Mouse (Mus musculus) forebrain, embryonic 13.5 days (tissue): ENCODE results near the gene Ecm2. TPM values are rescaled to one million over a fixed set of nuclear protein-coding genes. Genes with fewer than 3 reads are reported as not detected.

Source experiments
- ATAC-seq: fragments of 200-750 bp; cut with Nextera tagmentation; 2 replicates; pipeline ENCODE4 v1.8.0; 2017
- H3K27ac ChIP-seq: fragments of 300-500 bp; sonication (generic); 2 replicates; pipeline ENCODE4 v1.5.1; 2015; ENCODE audit warnings: inconsistent platforms, mild to moderate bottlenecking, moderate library complexity
- H3K27me3 ChIP-seq: fragments of 300-500 bp; sonication (generic); 2 replicates; pipeline ENCODE4 v1.6.1; 2015; ENCODE audit warnings: mild to moderate bottlenecking, inconsistent platforms
- H3K36me3 ChIP-seq: fragments of 300-500 bp; sonication (generic); 2 replicates; pipeline ENCODE4 v1.6.1; 2015; ENCODE audit warnings: mild to moderate bottlenecking, inconsistent platforms; ENCODE audit not compliant: poor library complexity, severe bottlenecking
- H3K4me1 ChIP-seq: fragments of 300-500 bp; sonication (generic); 2 replicates; pipeline ENCODE4 v1.6.1; 2015; ENCODE audit warnings: inconsistent platforms
- H3K4me2 ChIP-seq: fragments of 300-500 bp; sonication (generic); 2 replicates; pipeline ENCODE4 v1.6.1; 2015; ENCODE audit warnings: inconsistent platforms, mild to moderate bottlenecking, moderate library complexity
- H3K4me3 ChIP-seq: fragments of 300-500 bp; sonication (generic); 2 replicates; pipeline ENCODE4 v1.5.1; 2015; ENCODE audit warnings: mild to moderate bottlenecking, inconsistent platforms
- H3K9ac ChIP-seq: fragments of 300-500 bp; sonication (generic); 2 replicates; pipeline ENCODE4 v1.6.1; 2015; ENCODE audit warnings: mild to moderate bottlenecking, inconsistent platforms
- H3K9me3 ChIP-seq: fragments of 300-500 bp; sonication (generic); replicated peaks from 2 replicates; pipeline ENCODE4 v1.6.1; 2016; ENCODE audit warnings: inconsistent platforms
- WGBS: fragments of 180-500 bp; shearing (Covaris S2); methylation state at CpG from one replicate; pipeline ENCODE4 v1.1.7; 2015; 5-methylcytosine and 5-hydroxymethylcytosine counted together
- polyA plus RNA-seq: library from polyadenylated mRNA; unstranded; fragments of >200 nt; fragmentation: Nextera tagmentation; extraction: Ambion mirVana; gene quantifications from 2 replicates; pipeline ENCODE4 v1.2.1, GENCODE M21; 2015

Gene Ecm2
- polyA plus RNA-seq, 1 experiment from 2014 or later: 0.96 TPM

GRCm38 (mm10) chr13:49560886-49561285 is 56.3 kb downstream of the Ecm2 start:
- Histone ChIP-seq H3K4me1 (no peaks in the 10 kb centered on the region), H3K27me3 (no peaks in the 10 kb centered on the region), H3K9me3 (no peaks in the 10 kb centered on the region), H3K9ac (no peak overlapping the region), H3K36me3 (no peaks in the 10 kb centered on the region), H3K4me3 (no peak overlapping the region), H3K4me2 (no peak overlapping the region), H3K27ac (no peak overlapping the region)
- ATAC-seq: no peak
- 64% methylated on average over 2 of the region's 2 CpGs for WGBS

GRCm38 (mm10) chr13:49564347-49564746 is 59.7 kb downstream of the Ecm2 start:
- no peak for ATAC-seq
- Histone ChIP-seq H3K4me2 (no peak overlapping the region), H3K9ac (no peak overlapping the region), H3K27ac (no peak overlapping the region), H3K4me1 (no peaks in the 10 kb centered on the region), H3K36me3 (no peaks in the 10 kb centered on the region), H3K27me3 (no peaks in the 10 kb centered on the region), H3K4me3 (no peak overlapping the region), H3K9me3 (no peaks in the 10 kb centered on the region)
- 80% methylated on average over 1 of the region's 1 CpGs for WGBS

GRCm38 (mm10) chr13:49570371-49570770 is 65.8 kb downstream of the Ecm2 start:
- Histone ChIP-seq H3K4me1 (no peaks in the 10 kb centered on the region), H3K9ac (no peak overlapping the region), H3K27ac (no peak overlapping the region), H3K27me3 (no peaks in the 10 kb centered on the region), H3K4me2 (no peak overlapping the region), H3K9me3 (no peaks in the 10 kb centered on the region), H3K36me3 (no peaks in the 10 kb centered on the region), H3K4me3 (no peak overlapping the region)
- no peak for ATAC-seq
- WGBS: 72% methylated on average over 3 of the region's 3 CpGs

GRCm38 (mm10) chr13:49571418-49571817 is 66.8 kb downstream of the Ecm2 start:
- Histone ChIP-seq H3K9me3 (no peaks in the 10 kb centered on the region), H3K36me3 (no peaks in the 10 kb centered on the region), H3K27me3 (no peaks in the 10 kb centered on the region), H3K4me3 (no peak overlapping the region), H3K27ac (no peak overlapping the region), H3K9ac (no peak overlapping the region), H3K4me2 (no peak overlapping the region), H3K4me1 (no peaks in the 10 kb centered on the region)
- WGBS: 90% methylated on average over 2 of the region's 2 CpGs
- no peak for ATAC-seq

GRCm38 (mm10) chr13:49581541-49582530 is 77.2 kb downstream of the Ecm2 start, which contains the start of gene Omd:
Omd (plus strand) TSS chr13:49582462.
- no peak within 1 kb of the TSS for H3K27ac ChIP-seq
- H3K36me3 ChIP-seq: no peaks in the 10 kb centered on the region
- H3K4me1 ChIP-seq: no peaks in the 10 kb centered on the region
- H3K9ac ChIP-seq: no peak within 1 kb of the TSS
- no peaks in the 10 kb centered on the region for H3K9me3 ChIP-seq
- no peak for ATAC-seq
- WGBS: 83% methylated on average over 8 of the region's 8 CpGs
- no peaks in the 10 kb centered on the region for H3K27me3 ChIP-seq
- H3K4me2 ChIP-seq: no peak within 1 kb of the TSS
- no peak within 1 kb of the TSS for H3K4me3 ChIP-seq

Other genes with a start within 250 kb of the Ecm2 start
- gene Fgd3, start 184.5 kb upstream of the Ecm2 start, polyA plus RNA-seq: 3.0 and 3.3 TPM in 2 replicates
- 24.8 and 26.7 TPM in 2 replicates for gene Bicd2, start 163.2 kb upstream of the Ecm2 start, polyA plus RNA-seq
- 14.1 and 16.1 TPM in 2 replicates for gene Ippk, start 83.6 kb upstream of the Ecm2 start, polyA plus RNA-seq
- gene Tes3-ps, start 11.5 kb upstream of the Ecm2 start, polyA plus RNA-seq: 1.2 and 1.3 TPM in 2 replicates
- 0.18 and 1.00 TPM in 2 replicates for gene Aspn, start 39.6 kb downstream of the Ecm2 start, polyA plus RNA-seq
- gene Omd, start 77.7 kb downstream of the Ecm2 start, polyA plus RNA-seq: 0.68 and 0.76 TPM in 2 replicates
- gene Ogn, start 103.2 kb downstream of the Ecm2 start, polyA plus RNA-seq: 3.8 and 5.2 TPM in 2 replicates
- 25.7 and 26.8 TPM in 2 replicates for gene Cenpp, start 148.0 kb downstream of the Ecm2 start, polyA plus RNA-seq
- gene Nol8, start 148.3 kb downstream of the Ecm2 start, polyA plus RNA-seq: 24.8 and 28.5 TPM in 2 replicates
- 59.9 and 72.4 TPM in 2 replicates for gene Iars, start 177.3 kb downstream of the Ecm2 start, polyA plus RNA-seq